Mouse (Mus musculus) C2C12 (cell line): ENCODE data around the gene Mpp6.

ENCODE experiments used
- CEBPB ChIP-seq: IDR thresholded peaks from one replicate; pipeline ENCODE4 v1.6.1; 2011; ENCODE audit warnings: low read depth, mild to moderate bottlenecking, control low read depth, moderate library complexity
- CTCF ChIP-seq: IDR thresholded peaks from one replicate; pipeline ENCODE4 v1.5.1; 2011; ENCODE audit not compliant: control insufficient read depth, insufficient read depth, insufficient read length
- FOSL1 ChIP-seq: IDR thresholded peaks from one replicate; pipeline ENCODE4 v1.8.0; 2011; ENCODE audit warnings: mild to moderate bottlenecking, low read length; ENCODE audit not compliant: poor library complexity, insufficient read depth, severe bottlenecking
- MYOD1 ChIP-seq: IDR thresholded peaks from one replicate; pipeline ENCODE4 v1.6.1; 2011; ENCODE audit warnings: low read depth; ENCODE audit not compliant: control insufficient read depth, insufficient read length
- USF1 ChIP-seq: IDR thresholded peaks from one replicate; pipeline ENCODE4 v1.6.1; 2011; ENCODE audit warnings: low read depth, mild to moderate bottlenecking, control low read depth, moderate library complexity

DNA sequence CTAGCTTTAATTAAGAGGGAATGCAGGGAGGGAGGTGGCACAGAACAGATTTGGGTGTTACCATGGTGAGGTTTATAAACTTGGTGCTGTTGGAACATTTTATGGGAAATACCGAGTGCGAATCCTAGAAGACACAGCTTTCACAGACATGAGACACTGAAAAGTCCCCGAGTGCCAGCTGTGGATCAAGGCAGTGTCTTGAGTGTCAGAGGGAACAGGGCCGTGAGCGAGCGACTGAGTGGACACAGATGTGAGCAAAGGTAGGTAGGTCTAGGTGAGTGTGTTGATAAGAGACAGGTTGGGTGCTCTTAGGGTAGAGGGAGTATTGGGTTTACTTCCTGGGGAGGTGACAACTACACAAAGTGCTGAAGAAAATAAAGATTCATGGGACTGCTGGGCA, 17.5 kb downstream of the Mpp6 start:
- TF ChIP-seq CTCF (no peak), FOSL1 (no peak), MYOD1 (no peak), USF1 (no peak), CEBPB (no peak)
